Comparison of ENCODE assay signal across 8 mouse cellular contexts in the genomic region with DNA sequence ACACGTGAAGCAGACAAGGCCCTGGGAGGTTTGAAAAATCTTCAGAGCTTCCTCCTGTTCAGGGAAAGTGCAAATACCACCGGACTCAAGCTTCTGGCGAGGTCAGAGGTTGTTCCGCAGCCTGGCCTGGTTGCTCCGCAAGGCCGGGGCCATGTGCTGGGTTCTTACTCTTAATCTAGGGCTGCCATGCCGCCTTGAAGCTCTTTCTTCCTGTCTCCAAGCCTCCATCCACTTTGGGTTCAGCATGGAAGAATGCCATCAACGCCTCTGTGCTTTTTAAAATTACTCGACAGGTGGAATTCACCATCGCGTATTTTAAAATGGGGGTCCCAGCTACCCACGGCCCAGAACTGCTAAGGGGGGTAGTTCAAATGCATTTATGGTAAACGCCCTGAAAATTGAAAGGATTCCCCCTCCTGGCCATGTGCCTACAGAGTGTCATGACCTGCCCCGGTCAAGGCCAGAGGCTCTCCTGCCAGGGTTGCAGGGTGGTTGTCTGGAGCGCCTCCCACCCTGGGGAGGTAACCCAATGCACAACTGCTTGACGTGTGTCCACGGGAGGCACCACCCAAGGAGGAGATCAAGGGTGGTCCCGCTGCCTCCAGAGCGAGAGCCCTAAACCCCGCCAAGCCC. TPM values are rescaled to one million over a fixed set of nuclear protein-coding genes. Genes with fewer than 3 reads are reported as not detected.
DNase-seq lines count a peak whose midpoint lies in the region; ATAC-seq and TF ChIP-seq lines count a peak whose summit lies in the region.

No protein-coding gene starts in this region.

- WGBS in liver, adult 2 months = 1% methylated on average over 20 of the region's 20 CpGs
- under 1% methylated on average over 20 of the region's 20 CpGs for WGBS in hindbrain, embryonic 10.5 days
- WGBS in limb, embryonic 13.5 days = 2% methylated on average over 19 of the region's 20 CpGs
- 7% methylated on average over 19 of the region's 20 CpGs for WGBS in olfactory bulb, adult 2 months

- peak overlapping the region; percentile 92 for H3K4me2 ChIP-seq in limb, embryonic 13.5 days (replicated peaks)

- peak overlapping the region; percentile 83 for H3K4me3 ChIP-seq in liver, adult 2 months (ENCODE audit: insufficient read depth, low read depth, low read length)
- H3K4me3 ChIP-seq in hindbrain, embryonic 10.5 days = peak overlapping the region; percentile 99
- H3K4me3 ChIP-seq in limb, embryonic 13.5 days = peak overlapping the region; percentile 90
- H3K4me3 ChIP-seq in olfactory bulb, adult 2 months (ENCODE audit: insufficient read depth, low read depth, low read length) = peak overlapping the region; percentile 72

- TF ChIP-seq POLR2A in liver, adult 2 months (IDR thresholded peaks at IDR 0.05; ENCODE audit: extremely low read depth, insufficient read depth, low read length) = no peak
- no peak for TF ChIP-seq POLR2A in olfactory bulb, adult 2 months (IDR thresholded peaks at IDR 0.05; ENCODE audit: insufficient read depth, low read depth, low read length)

- H3K27me3 ChIP-seq in liver, adult 2 months (ENCODE audit: control insufficient read depth, insufficient read depth, low read length) = no peaks in the 10 kb centered on the region
- peaks cover 9% of the 10 kb centered on the region; the same call in 1 of the 2 replicates for H3K27me3 ChIP-seq in hindbrain, embryonic 10.5 days (ENCODE audit: insufficient read depth, poor library complexity, severe bottlenecking)
- no peaks in the 10 kb centered on the region for H3K27me3 ChIP-seq in limb, embryonic 13.5 days

- H3K79me2 ChIP-seq in liver, adult 2 months (ENCODE audit: control insufficient read depth, insufficient read depth, low read length) = peaks cover 18% of the 10 kb centered on the region

- H3K4me1 ChIP-seq in liver, adult 2 months (ENCODE audit: control insufficient read depth, insufficient read depth, low read length) = peaks cover 23% of the 10 kb centered on the region
- H3K4me1 ChIP-seq in hindbrain, embryonic 10.5 days (replicated peaks) = peaks cover 43% of the 10 kb centered on the region
- H3K4me1 ChIP-seq in limb, embryonic 13.5 days = peaks cover 32% of the 10 kb centered on the region
- peaks cover 23% of the 10 kb centered on the region for H3K4me1 ChIP-seq in olfactory bulb, adult 2 months (ENCODE audit: control insufficient read depth, insufficient read depth, low read length)

- peak; percentile 78 for DNase-seq in liver, adult 2 months (ENCODE audit: extremely low read depth, low read depth, low spot score)
- no peak for DNase-seq in liver
- peak; percentile 38 for DNase-seq in brain, adult 2 months (ENCODE audit: low read depth, low spot score)
- DNase-seq in hindbrain, embryonic 10.5 days (ENCODE audit: low spot score) = no peak
- no peak for DNase-seq in layer of hippocampus, adult 11-12 months (ENCODE audit: low spot score)
- DNase-seq in thymus, postnatal 36 days = no peak

- TF ChIP-seq CTCF in liver, adult 2 months (IDR thresholded peaks at IDR 0.05; ENCODE audit: low read depth, low read length) = no peak
- TF ChIP-seq CTCF in olfactory bulb, adult 2 months (IDR thresholded peaks at IDR 0.05; ENCODE audit: insufficient read depth, low read depth, low read length) = no peak

- H3K9me3 ChIP-seq in hindbrain, embryonic 10.5 days = no peaks in the 10 kb centered on the region
- H3K9me3 ChIP-seq in limb, embryonic 13.5 days = no peaks in the 10 kb centered on the region

- peak overlapping the region; percentile 81 for H3K9ac ChIP-seq in liver, adult 2 months (ENCODE audit: low read depth, low read length)
- H3K9ac ChIP-seq in limb, embryonic 13.5 days = peak overlapping the region; percentile 20; the same call in 1 of the 2 replicates

- H3K27ac ChIP-seq in liver, adult 2 months (replicated peaks; ENCODE audit: insufficient read depth, low read depth, low read length) = peak overlapping the region; percentile 97
- H3K27ac ChIP-seq in hindbrain, embryonic 10.5 days = peak overlapping the region; percentile 97
- no peak overlapping the region for H3K27ac ChIP-seq in limb, embryonic 13.5 days
- H3K27ac ChIP-seq in olfactory bulb, adult 2 months (ENCODE audit: insufficient read depth, low read depth, low read length) = peak overlapping the region; percentile 9; the same call in 1 of the 2 replicates

- ATAC-seq in limb, embryonic 13.5 days (ENCODE audit: low FRiP score, low read depth) = no peak

- peaks cover 9% of the 10 kb centered on the region for H3K36me3 ChIP-seq in liver, adult 2 months (ENCODE audit: control insufficient read depth, insufficient read depth, low read length)
- H3K36me3 ChIP-seq in hindbrain, embryonic 10.5 days = peaks cover 24% of the 10 kb centered on the region
- H3K36me3 ChIP-seq in limb, embryonic 13.5 days = peaks cover 15% of the 10 kb centered on the region

RNA-seq across cellular contexts. Expression of gene Dhcr24, which starts 0.5 kb away (rescaled TPM):
- total RNA-seq in liver, adult 2 months (2014; rRNA removed) = 253 and 456 TPM in 2 replicates
- polyA plus RNA-seq in liver, adult 2 months (2012; rRNA removed) = 676 and 851 TPM in 2 replicates
- 7.6 and 11.6 TPM in 2 replicates for polyA plus RNA-seq in hindbrain, embryonic 10.5 days (2016; fragmentation: Nextera tagmentation; extraction: Ambion mirVana)
- 5.5 and 6.0 TPM in 2 replicates for polyA plus RNA-seq in limb, embryonic 13.5 days (2015; fragmentation: Nextera tagmentation; extraction: Ambion mirVana)
- polyA plus RNA-seq in olfactory bulb, adult 2 months (2012; ENCODE audit: insufficient read depth, insufficient read length, low replicate concordance, missing spikeins) = not detected in 2 replicates

RNA-seq across cellular contexts. Expression of gene Lexm, which starts 56.7 kb away (rescaled TPM):
- total RNA-seq in liver, adult 2 months (2014; rRNA removed) = not detected in 2 replicates
- not detected in 2 replicates for polyA plus RNA-seq in liver, adult 2 months (2012; rRNA removed)
- polyA plus RNA-seq in hindbrain, embryonic 10.5 days (2016; fragmentation: Nextera tagmentation; extraction: Ambion mirVana) = 0.14 and 0.25 TPM in 2 replicates
- 0.11 and 0.42 TPM in 2 replicates for polyA plus RNA-seq in limb, embryonic 13.5 days (2015; fragmentation: Nextera tagmentation; extraction: Ambion mirVana)
- not detected in 2 replicates for polyA plus RNA-seq in olfactory bulb, adult 2 months (2012; ENCODE audit: insufficient read depth, insufficient read length, low replicate concordance, missing spikeins)

Comparison
In these comparisons a context has a peak if more than half of its experiments do, and no peak if none do; other contexts are left out.
1. DNase-seq: peak in liver, adult 2 months (single experiment) and brain, adult 2 months (single experiment); none in liver (single experiment), hindbrain, embryonic 10.5 days (single experiment), layer of hippocampus, adult 11-12 months (single experiment) and thymus, postnatal 36 days (0 of 2).
2. RNA of gene Dhcr24, which starts 0.5 kb away (polyA plus RNA-seq): 676 to 851 TPM in liver, adult 2 months; 7.6 to 11.6 TPM in hindbrain, embryonic 10.5 days, 5.5 to 6.0 TPM in limb, embryonic 13.5 days and not detected in olfactory bulb, adult 2 months; every median in the first group is over 10 times any median in the second.
3. Peak in every context shown above with its lines, with median percentiles within 50 percentile points of each other: H3K4me3 ChIP-seq.